Mouse (Mus musculus): ENCODE results near the gene Sprr2a3. TPM values are rescaled to one million over a fixed set of nuclear protein-coding genes. Genes with fewer than 3 reads are reported as not detected.

The Sprr2a3 gene
- not detected in 4 replicates for total RNA-seq (2023; ENCODE audit: inconsistent age)

GRCm38 (mm10) chr3:92285101-92285500 lies at the start of gene Sprr2a3:
Gene Sprr2a3, plus strand, starts transcription at chr3:92285417.

DNA sequence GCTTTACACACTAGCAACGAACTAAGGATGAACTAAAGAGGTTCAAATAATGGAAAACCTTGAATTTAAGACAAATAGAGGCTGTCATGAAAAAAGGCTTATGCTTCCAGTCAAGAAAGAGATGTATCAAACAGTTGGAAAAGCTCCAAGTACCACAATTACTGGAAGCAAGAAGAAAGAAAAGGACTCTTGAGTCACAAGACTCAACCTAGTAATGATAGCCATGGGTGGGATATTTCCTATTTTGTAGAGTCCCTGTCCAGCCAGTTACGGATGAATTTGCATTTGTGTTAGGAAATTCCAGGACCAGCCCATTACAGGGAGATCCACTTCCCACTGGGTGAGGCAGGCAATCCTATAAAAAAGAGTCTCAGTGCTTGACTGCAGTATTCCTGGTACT lies 31.1 kb downstream of the Sprr2a3 start, which contains the start of gene Sprr2b:
Sprr2b (plus strand) TSS at position 301 of the 400 bp plus-strand sequence.

GRCm38 (mm10) chr3:92338840-92339239 lies 53.6 kb downstream of the Sprr2a3 start, which contains the start of gene Sprr2d:
Gene Sprr2d, plus strand, starts transcription at chr3:92339140.

Other genes starting within 250 kb of the Sprr2a3 start
- gene Lor, start 202.3 kb upstream of the Sprr2a3 start, total RNA-seq (2023; ENCODE audit: inconsistent age): not detected in 4 replicates
- not detected in 4 replicates for gene Prr9, start 161.5 kb upstream of the Sprr2a3 start, total RNA-seq (2023; ENCODE audit: inconsistent age)
- gene Lelp1, start 142.7 kb upstream of the Sprr2a3 start, total RNA-seq (2023; ENCODE audit: inconsistent age): not detected in 4 replicates
- gene Sprr2a1, start 69.6 kb upstream of the Sprr2a3 start, total RNA-seq (2023; ENCODE audit: inconsistent age): not detected in 4 replicates
- gene Sprr2a2, start 69.5 kb upstream of the Sprr2a3 start, total RNA-seq (2023; ENCODE audit: inconsistent age): not detected in 4 replicates
- not detected in 4 replicates for gene Sprr2b, start 31.2 kb downstream of the Sprr2a3 start, total RNA-seq (2023; ENCODE audit: inconsistent age)
- not detected in 4 replicates for gene Sprr2d, start 53.7 kb downstream of the Sprr2a3 start, total RNA-seq (2023; ENCODE audit: inconsistent age)
- not detected in 4 replicates for gene Sprr2e, start 66.7 kb downstream of the Sprr2a3 start, total RNA-seq (2023; ENCODE audit: inconsistent age)
- not detected in 4 replicates for gene Sprr2f, start 79.8 kb downstream of the Sprr2a3 start, total RNA-seq (2023; ENCODE audit: inconsistent age)
- not detected in 4 replicates for gene Sprr2h, start 100.3 kb downstream of the Sprr2a3 start, total RNA-seq (2023; ENCODE audit: inconsistent age)
- not detected in 4 replicates for gene Sprr2i, start 122.6 kb downstream of the Sprr2a3 start, total RNA-seq (2023; ENCODE audit: inconsistent age)
- gene Sprr2j-ps, start 132.7 kb downstream of the Sprr2a3 start, total RNA-seq (2023; ENCODE audit: inconsistent age): not detected in 4 replicates
- 0.77 to 2.1 TPM in 2 of 4 replicates, not detected in the others for gene Gm9774, start 144.0 kb downstream of the Sprr2a3 start, total RNA-seq (2023; ENCODE audit: inconsistent age)
- not detected in 4 replicates for gene Sprr2k, start 147.2 kb downstream of the Sprr2a3 start, total RNA-seq (2023; ENCODE audit: inconsistent age)
- gene Sprr1b, start 153.4 kb downstream of the Sprr2a3 start, total RNA-seq (2023; ENCODE audit: inconsistent age): not detected in 4 replicates
- gene Sprr3, start 173.3 kb downstream of the Sprr2a3 start, total RNA-seq (2023; ENCODE audit: inconsistent age): not detected in 4 replicates
- not detected in 4 replicates for gene Sprr1a, start 200.5 kb downstream of the Sprr2a3 start, total RNA-seq (2023; ENCODE audit: inconsistent age)
- gene Sprr4, start 215.1 kb downstream of the Sprr2a3 start, total RNA-seq (2023; ENCODE audit: inconsistent age): not detected in 4 replicates
- not detected in 4 replicates for gene 2310046K23Rik, start 249.1 kb downstream of the Sprr2a3 start, total RNA-seq (2023; ENCODE audit: inconsistent age)